Mouse (Mus musculus) cerebellum, adult 2 months (tissue): ENCODE results near the gene Tceal3.
"Not testable (repeated sequence)": the region's sequence is repeated elsewhere in the genome, so short reads cannot be mapped to it uniquely, and the experiment has no call there.

Experiments used
- CTCF ChIP-seq: fragments of 200-500 bp; IDR thresholded peaks from 2 replicates; pipeline ENCODE4 v1.5.1; 2011; ENCODE audit warnings: low read depth, mild to moderate bottlenecking, control low read depth, low read length, moderate library complexity, borderline replicate concordance; ENCODE audit not compliant: insufficient read depth
- POLR2A ChIP-seq: fragments of 200-500 bp; IDR thresholded peaks from 2 replicates; pipeline ENCODE4 v1.6.1; 2011; ENCODE audit warnings: low read length, control low read depth, borderline replicate concordance; ENCODE audit not compliant: insufficient read depth

DNA sequence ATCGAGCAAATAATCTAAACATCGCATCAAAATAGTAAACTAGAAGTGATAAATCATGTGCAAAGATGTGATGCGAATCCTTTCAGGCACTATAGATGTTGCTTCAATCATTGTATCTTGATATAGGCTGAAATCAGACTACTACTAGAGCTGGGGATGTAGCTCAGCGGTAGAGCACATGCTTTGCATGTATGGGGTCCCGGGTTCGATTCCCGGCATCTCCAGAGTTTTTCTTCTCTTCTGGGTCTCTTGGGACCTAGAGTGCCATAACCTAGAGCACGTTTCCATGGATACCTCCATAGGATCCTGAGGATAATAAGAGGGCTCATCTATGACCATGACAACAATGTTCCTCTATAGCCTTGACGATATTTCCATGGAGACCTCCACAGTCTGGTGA is 21.5 kb upstream of the Tceal3 start:
- TF ChIP-seq POLR2A, CTCF: not testable (repeated sequence)
